Mouse (Mus musculus) CH12.LX (cell line): Measurements from ENCODE around the gene Kif18b. TPM values are rescaled to one million over a fixed set of nuclear protein-coding genes. Genes with fewer than 3 reads are reported as not detected.

Source experiments
- DNase-seq: peaks from one replicate; pipeline ENCODE4 v3.0.0-alpha.2; 2013; ENCODE audit errors: extremely low read depth
- H3K27ac ChIP-seq: 2 replicates; pipeline ENCODE4 v1.5.1; 2012; ENCODE audit warnings: low read depth, mild to moderate bottlenecking, control low read depth, moderate library complexity; ENCODE audit not compliant: insufficient read depth
- H3K27me3 ChIP-seq: replicated peaks from 2 replicates; pipeline ENCODE3; 2012; ENCODE audit warnings: inconsistent platforms
- H3K36me3 ChIP-seq, 2 experiments: replicated peaks in 1 of 2; 2 replicates each; pipeline versions ENCODE3 to v1.6.1; 2012; ENCODE audit warnings: inconsistent platforms in 1 of 2, low read length in 1 of 2, mild to moderate bottlenecking in 1 of 2, mixed read lengths in 1 of 2, moderate library complexity in 1 of 2; ENCODE audit not compliant: control insufficient read depth in 1 of 2, insufficient read depth in 1 of 2
- H3K4me1 ChIP-seq, 2 experiments: 2 replicates each; pipeline ENCODE4 v1.6.1; 2012; ENCODE audit warnings: inconsistent platforms in 1 of 2, moderate library complexity in 1 of 2; ENCODE audit not compliant: insufficient read depth in 2 of 2, control insufficient read depth in 1 of 2
- H3K4me2 ChIP-seq: 2 replicates; pipeline ENCODE4 v1.6.1; 2012; ENCODE audit warnings: low read depth, mild to moderate bottlenecking, control low read depth; ENCODE audit not compliant: poor library complexity, insufficient read depth, severe bottlenecking
- H3K4me3 ChIP-seq, 3 experiments: fragments of 150-350 bp in 1 of 3; sonication (generic) in 1 of 3; replicated peaks in 1 of 3; 2 replicates each; pipeline versions ENCODE3 to v1.5.1; 2011 to 2012; ENCODE audit warnings: low read depth in 2 of 3, low read length in 2 of 3, mild to moderate bottlenecking in 2 of 3, moderate library complexity in 2 of 3, control low read depth in 1 of 3, improper control_type of control experiment in 1 of 3, inconsistent platforms in 1 of 3, mixed read lengths in 1 of 3; ENCODE audit not compliant: poor library complexity in 1 of 3
- H3K79me2 ChIP-seq: replicated peaks from 2 replicates; pipeline ENCODE4 v1.6.1; 2012; ENCODE audit warnings: mild to moderate bottlenecking, moderate library complexity; ENCODE audit not compliant: control insufficient read depth, poor library complexity, insufficient read depth, severe bottlenecking; ENCODE audit errors: extremely low read depth
- H3K9ac ChIP-seq: 2 replicates; pipeline ENCODE4 v1.6.1; 2012; ENCODE audit warnings: low read depth, mild to moderate bottlenecking, control low read depth, moderate library complexity; ENCODE audit not compliant: insufficient read depth
- H3K9me3 ChIP-seq: replicated peaks from 2 replicates; pipeline ENCODE3; 2012; ENCODE audit warnings: low read length, inconsistent platforms, mixed read lengths
- CHD1 ChIP-seq: IDR thresholded peaks from 2 replicates; pipeline ENCODE4 v1.6.1; 2012; ENCODE audit warnings: low read depth, low read length, improper control_type of control experiment, inconsistent platforms
- CTCF ChIP-seq, 2 experiments: IDR thresholded peaks in 1 of 2; conservative IDR thresholded peaks in 1 of 2; 2 replicates each; pipeline ENCODE4 v1.5.1; 2011 to 2012; ENCODE audit warnings: low read depth in 2 of 2, low read length in 2 of 2, improper control_type of control experiment in 1 of 2, inconsistent platforms in 1 of 2, mild to moderate bottlenecking in 1 of 2, moderate library complexity in 1 of 2
- ELF1 ChIP-seq: IDR thresholded peaks from 2 replicates; pipeline ENCODE4 v1.6.1; 2014; ENCODE audit warnings: low read depth, mild to moderate bottlenecking, inconsistent platforms, low read length, improper control_type of control experiment
- EP300 ChIP-seq: IDR thresholded peaks from 2 replicates; pipeline ENCODE4 v1.6.1; 2011; ENCODE audit warnings: low read length, improper control_type of control experiment
- GABPA ChIP-seq: IDR thresholded peaks from 2 replicates; pipeline ENCODE4 v1.6.1; 2012; ENCODE audit warnings: low read depth, low read length, improper control_type of control experiment, inconsistent platforms; ENCODE audit not compliant: insufficient replicate concordance
- HCFC1 ChIP-seq: IDR thresholded peaks from 2 replicates; pipeline ENCODE4 v1.6.1; 2012; ENCODE audit warnings: low read depth, mild to moderate bottlenecking, inconsistent platforms, low read length, improper control_type of control experiment
- JUN ChIP-seq: IDR thresholded peaks from 2 replicates; pipeline ENCODE4 v1.6.1; 2011; ENCODE audit warnings: low read depth, mild to moderate bottlenecking, low read length, improper control_type of control experiment, moderate library complexity; ENCODE audit not compliant: insufficient read depth
- JUND ChIP-seq: conservative IDR thresholded peaks from 2 replicates; pipeline ENCODE4 v1.6.1; 2011; ENCODE audit warnings: low read depth, low read length, improper control_type of control experiment
- MAFK ChIP-seq: IDR thresholded peaks from 2 replicates; pipeline ENCODE4 v1.6.1; 2011; ENCODE audit warnings: low read length, improper control_type of control experiment; ENCODE audit not compliant: insufficient replicate concordance
- MAX ChIP-seq: IDR thresholded peaks from 2 replicates; pipeline ENCODE4 v1.6.1; 2011; ENCODE audit warnings: low read length, improper control_type of control experiment
- MAZ ChIP-seq: IDR thresholded peaks from 2 replicates; pipeline ENCODE4 v1.6.1; 2012; ENCODE audit warnings: low read depth, mild to moderate bottlenecking, inconsistent platforms, low read length, improper control_type of control experiment, moderate library complexity
- MEF2A ChIP-seq: IDR thresholded peaks from 2 replicates; pipeline ENCODE4 v1.6.1; 2014; ENCODE audit warnings: low read depth, mild to moderate bottlenecking, inconsistent platforms, low read length, improper control_type of control experiment, borderline replicate concordance
- MYC ChIP-seq: IDR thresholded peaks from 2 replicates; pipeline ENCODE4 v1.6.1; 2011; ENCODE audit warnings: low read depth, mild to moderate bottlenecking, improper control_type of control experiment, low read length
- PAX5 ChIP-seq: IDR thresholded peaks from 2 replicates; pipeline ENCODE4 v1.6.1; 2012; ENCODE audit warnings: low read length, inconsistent platforms, mixed read lengths
- POLR2A ChIP-seq: IDR thresholded peaks from 2 replicates; pipeline ENCODE4 v1.6.1; 2011; ENCODE audit warnings: low read depth, mild to moderate bottlenecking, improper control_type of control experiment, low read length
- POLR2AphosphoS2 ChIP-seq: IDR thresholded peaks from 2 replicates; pipeline ENCODE4 v1.6.1; 2011; ENCODE audit warnings: low read depth, low read length, improper control_type of control experiment
- RAD21 ChIP-seq: IDR thresholded peaks from 2 replicates; pipeline ENCODE4 v1.6.1; 2011; ENCODE audit warnings: low read depth, mild to moderate bottlenecking, low read length, improper control_type of control experiment, moderate library complexity
- RCOR1 ChIP-seq: conservative IDR thresholded peaks from 2 replicates; pipeline ENCODE4 v1.6.1; 2012; ENCODE audit warnings: low read depth, mild to moderate bottlenecking, inconsistent platforms, low read length, improper control_type of control experiment
- SMC3 ChIP-seq: IDR thresholded peaks from 2 replicates; pipeline ENCODE4 v1.6.1; 2011; ENCODE audit warnings: low read depth, low read length, improper control_type of control experiment
- TBP ChIP-seq: conservative IDR thresholded peaks from 2 replicates; pipeline ENCODE4 v1.6.1; 2011; ENCODE audit warnings: low read depth, low read length, improper control_type of control experiment
- UBTF ChIP-seq: IDR thresholded peaks from 2 replicates; pipeline ENCODE4 v1.6.1; 2012; ENCODE audit warnings: low read depth, mild to moderate bottlenecking, inconsistent platforms, low read length, improper control_type of control experiment, moderate library complexity
- ZKSCAN1 ChIP-seq: IDR thresholded peaks from 2 replicates; pipeline ENCODE4 v1.6.1; 2012; ENCODE audit warnings: low read depth, inconsistent platforms, low read length, improper control_type of control experiment, borderline replicate concordance
- ZMIZ1 ChIP-seq: IDR thresholded peaks from 2 replicates; pipeline ENCODE4 v1.6.1; 2012; ENCODE audit warnings: low read depth, mild to moderate bottlenecking, inconsistent platforms, low read length, improper control_type of control experiment
- dilution Hi-C: fragments of 300-500 bp; cut with MboI; formaldehyde crosslinking; loops from 2 replicates; pipeline ENCODE4 v1.14.3; 2020; ENCODE audit warnings: low sequenced_read_pairs; ENCODE audit not compliant: extremely low pct_unique_long_range_greater_than_20kb, extremely low pct_ligation_motif_present
- in situ Hi-C: fragments of 300-500 bp; cut with MboI; formaldehyde crosslinking; loops from 3 replicates; pipeline ENCODE4 v1.14.3; 2019; ENCODE audit warnings: low sequenced_read_pairs, low pct_ligation_motif_present, low pct_unique_long_range_greater_than_20kb, mixed read lengths
- polyA plus RNA-seq: library from polyadenylated mRNA; unstranded; fragments of >175 nt; gene quantifications from 2 replicates; pipeline ENCODE4 v1.2.1, GENCODE M21; 2012; ENCODE audit warnings: low read depth; ENCODE audit not compliant: insufficient read length
- total RNA-seq, 2 experiments: library from RNA; depleted of rRNA; stranded (reverse); fragments of 300-350 nt in 1 of 2; fragments of >200 nt in 1 of 2; gene quantifications; 2 replicates each; pipeline ENCODE4 v1.2.3; 2012 to 2014

Gene Kif18b
- total and polyA plus RNA-seq, 3 experiments: 32.6 to 54.4 (median 54.0) TPM

GRCm38 (mm10) chr11:102937529-102938182 lies 12.7 kb upstream of the Kif18b start:
- H3K36me3 ChIP-seq: no peaks in the 10 kb centered on the region
- dilution Hi-C loops: no loop called here
- H3K79me2 ChIP-seq: no peaks in the 10 kb centered on the region
- H3K4me2 ChIP-seq: no peak overlapping the region
- TF ChIP-seq RAD21 (no peak), CTCF (conservative IDR thresholded peaks at IDR 0.05 in 1 of 2, IDR thresholded peaks at IDR 0.05 in 1 of 2; ENCODE audit: low read depth in 2 of 2, low read length in 2 of 2) (no peak), RCOR1 (no peak), ZMIZ1 (no peak)
- TF ChIP-seq, all 38 proteins: peak for 0
- in situ Hi-C loops: no loop called here
- Histone ChIP-seq H3K27ac (no peak overlapping the region), H3K4me3 (no peak overlapping the region), H3K9me3 (no peaks in the 10 kb centered on the region), H3K4me1 (peaks cover 3 to 48% of the 10 kb centered on the region in 2 experiments), H3K9ac (no peak overlapping the region), H3K27me3 (peaks cover 44% of the 10 kb centered on the region)
- no peak for DNase-seq

GRCm38 (mm10) chr11:102936272-102936671 lies 11.3 kb upstream of the Kif18b start:
- H3K36me3 ChIP-seq: no peaks in the 10 kb centered on the region
- no peak overlapping the region for H3K4me3 ChIP-seq
- H3K9me3 ChIP-seq: peaks cover 3% of the 10 kb centered on the region
- dilution Hi-C loops (no loop called here), in situ Hi-C loops (no loop called here)
- TF ChIP-seq JUND (no peak), CTCF (conservative IDR thresholded peaks at IDR 0.05 in 1 of 2, IDR thresholded peaks at IDR 0.05 in 1 of 2; ENCODE audit: low read depth in 2 of 2, low read length in 2 of 2) (no peak), CHD1 (no peak), JUN (no peak), POLR2A (no peak), GABPA (no peak)
- no peak overlapping the region for H3K4me2 ChIP-seq
- DNase-seq: no peak
- H3K9ac ChIP-seq: no peak overlapping the region
- H3K79me2 ChIP-seq: no peaks in the 10 kb centered on the region
- H3K4me1 ChIP-seq: peaks cover 12 to 59% of the 10 kb centered on the region in 2 experiments
- no peak overlapping the region for H3K27ac ChIP-seq
- peaks cover 33% of the 10 kb centered on the region for H3K27me3 ChIP-seq

GRCm38 (mm10) chr11:102930672-102931071 lies 5.7 kb upstream of the Kif18b start:
- no peak overlapping the region for H3K4me3 ChIP-seq
- dilution Hi-C loops (no loop called here), in situ Hi-C loops (loop anchor here (5.0 kb wide), 1 partner anchor 33 kb away; no protein-coding TSS in a partner anchor)
- H3K9me3 ChIP-seq: peaks cover 5% of the 10 kb centered on the region
- peaks cover 18% of the 10 kb centered on the region for H3K27me3 ChIP-seq
- peak; percentile 83 for DNase-seq
- H3K36me3 ChIP-seq: no peaks in the 10 kb centered on the region
- no peak overlapping the region for H3K9ac ChIP-seq
- peaks cover 13 to 38% of the 10 kb centered on the region in 2 experiments for H3K4me1 ChIP-seq
- peak overlapping the region; percentile 59 for H3K4me2 ChIP-seq
- H3K27ac ChIP-seq: no peak overlapping the region
- H3K79me2 ChIP-seq: no peaks in the 10 kb centered on the region
- TF ChIP-seq PAX5: no peak
- TF ChIP-seq JUND: 0 out of 2 replicates have a peak, but pooled peaks have one; percentile 34
- TF ChIP-seq POLR2A: peak; percentile 35; the same call in 1 of the 2 replicates
- no peak for TF ChIP-seq CTCF (conservative IDR thresholded peaks at IDR 0.05 in 1 of 2, IDR thresholded peaks at IDR 0.05 in 1 of 2; ENCODE audit: low read depth in 2 of 2, low read length in 2 of 2)
- peak; percentile 51 for TF ChIP-seq HCFC1
- TF ChIP-seq MAZ: 0 out of 2 replicates have a peak, but pooled peaks have one; percentile 61
- TF ChIP-seq MAFK: peak; percentile 97
- TF ChIP-seq ZKSCAN1: no peak
- no peak; the same call in 1 of the 2 replicates for TF ChIP-seq UBTF
- TF ChIP-seq SMC3: no peak; the same call in 1 of the 2 replicates
- peak; percentile 91 for TF ChIP-seq MAX
- TF ChIP-seq MEF2A: peak; percentile 96
- peak; percentile 93 for TF ChIP-seq MYC
- TF ChIP-seq ELF1: peak; percentile 52
- TF ChIP-seq GABPA: no peak
- no peak for TF ChIP-seq RAD21
- no peak for TF ChIP-seq POLR2AphosphoS2
- no peak for TF ChIP-seq TBP
- TF ChIP-seq EP300: peak; percentile 95
